Mouse (Mus musculus): ENCODE measurements around the gene Mpz.

- TF ChIP-seq CTCF (IDR thresholded peaks at IDR 0.05; ENCODE audit: insufficient read depth, low read length): no peak
- TF ChIP-seq POLR2A (IDR thresholded peaks at IDR 0.05; ENCODE audit: borderline replicate concordance, extremely low read depth, low read depth, low read length): no peak
Observed at GRCm38 (mm10) chr1:171157965-171158364, 7.5 kb downstream of the Mpz start.
